Mouse (Mus musculus) gastrocnemius, postnatal 10 days (tissue): Measurements from ENCODE around the gene Myl12a. TPM values are rescaled to one million over a fixed set of nuclear protein-coding genes. Genes with fewer than 3 reads are reported as not detected.

Experiments used
- DNase-seq: peaks from one replicate; pipeline ENCODE4 v3.0.0; 2021; ENCODE audit warnings: mixed read lengths
- total RNA-seq, 2 experiments: library from RNA; stranded (reverse); gene quantifications; 2 replicates each; pipeline ENCODE4 v1.2.3; 2021

Gene Myl12a
- total RNA-seq, 2 experiments from 2014 or later = 650 to 696 TPM

GRCm38 (mm10) chr17:71011931-71012662 lies 9.4 kb upstream of the Myl12a start:
- no peak for DNase-seq

- no peak for DNase-seq
Measured at GRCm38 (mm10) chr17:71010646-71011242, 8.1 kb upstream of the Myl12a start.

GRCm38 (mm10) chr17:71009751-71010150 lies 7.1 kb upstream of the Myl12a start:
- no peak for DNase-seq

- DNase-seq = no peak
Measured at GRCm38 (mm10) chr17:71008676-71009075, 6.0 kb upstream of the Myl12a start.

GRCm38 (mm10) chr17:71006976-71007375 lies 4.3 kb upstream of the Myl12a start:
- no peak for DNase-seq

GRCm38 (mm10) chr17:71004186-71004960 lies 1.7 kb upstream of the Myl12a start:
- DNase-seq = no peak

GRCm38 (mm10) chr17:71003721-71004120 lies 1.0 kb upstream of the Myl12a start:
- no peak for DNase-seq

GRCm38 (mm10) chr17:71003112-71003511 lies 434 bp upstream of the Myl12a start:
- DNase-seq = no peak

GRCm38 (mm10) chr17:71002081-71002743 lies 466 bp downstream of the Myl12a start, which contains the start of gene Myom1:
TSS of gene Myom1 (plus strand) at chr17:71002633.
- DNase-seq = peak; percentile 100

GRCm38 (mm10) chr17:71001699-71002080 lies 988 bp downstream of the Myl12a start:
- DNase-seq = peak; percentile 79

- DNase-seq = no peak
Measured at GRCm38 (mm10) chr17:71001067-71001466, 1.6 kb downstream of the Myl12a start.

GRCm38 (mm10) chr17:71000255-71000654 lies 2.4 kb downstream of the Myl12a start:
- no peak for DNase-seq

GRCm38 (mm10) chr17:70999187-70999586 lies 3.5 kb downstream of the Myl12a start:
- no peak for DNase-seq

GRCm38 (mm10) chr17:70998400-70998975 lies 4.2 kb downstream of the Myl12a start:
- DNase-seq = no peak

- DNase-seq = no peak
Measured at GRCm38 (mm10) chr17:70997836-70998235, 4.8 kb downstream of the Myl12a start.

- DNase-seq = no peak
Measured at GRCm38 (mm10) chr17:70995551-70995950, 7.1 kb downstream of the Myl12a start.

GRCm38 (mm10) chr17:70994671-70995070 lies 8.0 kb downstream of the Myl12a start:
- DNase-seq = no peak

- no peak for DNase-seq
Measured at GRCm38 (mm10) chr17:70993385-70993807, 9.3 kb downstream of the Myl12a start.

GRCm38 (mm10) chr17:70992662-70993061 lies 10.0 kb downstream of the Myl12a start:
- no peak for DNase-seq

GRCm38 (mm10) chr17:70991706-70992625 lies 10.7 kb downstream of the Myl12a start:
- no peak for DNase-seq
